Mouse (Mus musculus) G1E (cell line): ENCODE measurements around the gene Clec11a.

Source experiments
- CTCF ChIP-seq: IDR thresholded peaks from 2 replicates; pipeline ENCODE4 v1.5.1; 2012; ENCODE audit warnings: low read depth, low read length, inconsistent platforms, mixed read lengths
- GATA1 ChIP-seq: IDR thresholded peaks from 2 replicates; pipeline ENCODE4 v1.6.1; 2012; ENCODE audit warnings: borderline replicate concordance, low read length, inconsistent platforms, mixed read lengths
- POLR2AphosphoS5 ChIP-seq: IDR thresholded peaks from 2 replicates; pipeline ENCODE4 v1.6.1; 2012; ENCODE audit warnings: low read depth, low read length, inconsistent platforms; ENCODE audit not compliant: insufficient replicate concordance
- TAL1 ChIP-seq: conservative IDR thresholded peaks from 2 replicates; pipeline ENCODE4 v1.6.1; 2012; ENCODE audit warnings: low read depth, low read length, inconsistent platforms, mixed read lengths

DNA sequence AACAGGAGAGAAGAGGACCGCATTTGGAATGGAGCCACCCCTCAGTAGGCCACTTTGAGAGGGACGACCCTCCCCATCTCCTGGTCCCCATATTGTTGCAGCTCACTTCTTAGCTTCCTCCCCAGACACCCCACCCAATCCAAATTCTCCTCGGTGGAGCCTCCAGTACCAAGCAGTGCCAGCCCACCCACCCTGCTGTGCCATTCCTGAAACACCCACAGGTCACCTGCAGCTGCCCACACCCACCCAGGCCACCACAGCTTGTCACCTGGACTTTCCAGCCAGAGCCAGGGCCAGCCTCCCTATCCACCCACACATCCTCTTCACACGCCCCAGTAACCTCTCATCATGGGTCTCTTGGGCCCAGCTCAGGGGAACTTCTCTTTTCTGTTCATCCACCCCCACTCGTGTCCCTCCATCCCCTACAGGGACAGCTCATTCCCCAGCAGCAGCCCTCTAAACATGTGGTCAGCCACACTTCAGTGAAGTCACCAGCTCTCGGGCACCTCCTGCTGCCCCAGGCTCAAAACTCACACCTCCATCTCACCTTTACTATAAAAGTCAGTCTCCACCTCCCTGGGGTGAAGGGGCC is 5.1 kb upstream of the Clec11a start:
- no peak for TF ChIP-seq CTCF
- no peak for TF ChIP-seq POLR2AphosphoS5
- no peak for TF ChIP-seq GATA1
- no peak for TF ChIP-seq TAL1
